Mouse (Mus musculus) limb, embryonic 14.5 days (tissue): Measurements from ENCODE around the gene Gm10134. TPM values are rescaled to one million over a fixed set of nuclear protein-coding genes. Genes with fewer than 3 reads are reported as not detected.

Experiments
- ATAC-seq: fragments of 200-750 bp; cut with Nextera tagmentation; 2 replicates; pipeline ENCODE4 v1.8.0; 2017; ENCODE audit warnings: low read depth, moderate number of reproducible peaks, moderate TSS enrichment; ENCODE audit not compliant: low FRiP score
- DNase-seq: peaks from one replicate; pipeline ENCODE4 v3.0.0-alpha.2; 2015; ENCODE audit warnings: low spot score
- H3K27ac ChIP-seq: fragments of 300-500 bp; sonication (generic); replicated peaks from 2 replicates; pipeline ENCODE4 v1.5.1; 2014; ENCODE audit warnings: low read depth, mild to moderate bottlenecking, low read length, moderate library complexity, mixed read lengths
- H3K27me3 ChIP-seq: fragments of 300-500 bp; sonication (generic); 2 replicates; pipeline ENCODE4 v1.6.1; 2014; ENCODE audit warnings: low read length, mixed read lengths; ENCODE audit not compliant: control insufficient read depth, insufficient read depth
- H3K36me3 ChIP-seq: fragments of 300-500 bp; sonication (generic); 2 replicates; pipeline ENCODE4 v1.6.1; 2014; ENCODE audit warnings: mild to moderate bottlenecking, low read length, moderate library complexity, mixed read lengths; ENCODE audit not compliant: control insufficient read depth, insufficient read depth
- H3K4me1 ChIP-seq: fragments of 300-500 bp; sonication (generic); 2 replicates; pipeline ENCODE4 v1.6.1; 2014; ENCODE audit warnings: antibody characterized with exemption, low read length, mixed read lengths; ENCODE audit not compliant: control insufficient read depth, insufficient read depth
- H3K4me2 ChIP-seq: fragments of 300-500 bp; sonication (generic); replicated peaks from 2 replicates; pipeline ENCODE4 v1.6.1; 2014; ENCODE audit warnings: low read depth, mild to moderate bottlenecking, low read length, moderate library complexity; ENCODE audit not compliant: severe bottlenecking
- H3K4me3 ChIP-seq: fragments of 300-500 bp; sonication (generic); replicated peaks from 2 replicates; pipeline ENCODE4 v1.5.1; 2014; ENCODE audit warnings: low read length
- H3K9ac ChIP-seq: fragments of 300-500 bp; sonication (generic); 2 replicates; pipeline ENCODE4 v1.6.1; 2014; ENCODE audit warnings: mild to moderate bottlenecking, low read depth, low read length, moderate library complexity; ENCODE audit not compliant: severe bottlenecking
- H3K9me3 ChIP-seq: fragments of 300-500 bp; sonication (generic); 2 replicates; pipeline ENCODE4 v1.6.1; 2016; ENCODE audit warnings: low read length; ENCODE audit not compliant: control insufficient read depth
- POLR2A ChIP-seq: fragments of 200-500 bp; IDR thresholded peaks from 2 replicates; pipeline ENCODE4 v1.8.0; 2012; ENCODE audit warnings: inconsistent platforms, mild to moderate bottlenecking, moderate library complexity, borderline replicate concordance; ENCODE audit not compliant: insufficient read depth, insufficient read length; ENCODE audit errors: extremely low read depth
- WGBS: fragments of 180-500 bp; shearing (Covaris S2); extraction: QIAGEN DNeasy Blood & Tissue Kit; methylation state at CpG from one replicate; pipeline ENCODE4 v1.1.7; 2014; 5-methylcytosine and 5-hydroxymethylcytosine counted together
- polyA plus RNA-seq, 2 experiments: library from polyadenylated mRNA; depleted of rRNA in 1 of 2; stranded (reverse) in 1 of 2; unstranded in 1 of 2; fragments of >200 nt; fragmentation: Nextera tagmentation in 1 of 2; extraction: Ambion mirVana in 1 of 2; gene quantifications; 2 replicates each; pipeline versions ENCODE4 v1.2.1 to v1.2.3; 2012 to 2014

The Gm10134 gene
- polyA plus RNA-seq, 2 experiments, result 0.61 to 1.1 TPM

DNA sequence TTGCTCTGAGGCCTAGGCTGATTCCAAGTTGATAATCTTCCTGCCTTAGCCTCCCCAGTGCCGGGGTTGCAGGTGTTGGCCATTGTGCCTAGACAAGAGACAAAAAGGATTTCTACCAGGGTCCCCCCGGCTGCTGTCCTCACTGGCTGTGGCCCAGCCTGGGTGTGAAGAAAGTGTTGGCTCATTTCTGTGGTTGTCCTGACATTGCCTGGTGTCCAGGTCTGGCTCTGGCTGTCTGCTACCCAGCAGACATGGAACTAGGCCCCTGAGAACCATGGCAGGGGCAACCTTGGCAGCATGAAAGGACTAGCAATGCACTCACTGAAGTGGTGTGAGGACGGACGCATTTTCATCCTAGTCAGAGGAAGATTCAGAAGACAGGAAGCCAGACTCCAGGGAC is 24.0 kb downstream of the Gm10134 start:
- 0 out of 2 replicates have a peak overlapping the region, but pooled peaks have one; percentile 16 for H3K9ac ChIP-seq
- no peak overlapping the region for H3K4me2 ChIP-seq
- no peak for TF ChIP-seq POLR2A
- H3K4me3 ChIP-seq, result no peak overlapping the region
- DNase-seq (no peak), ATAC-seq (no peak)
- H3K27me3 ChIP-seq, result no peaks in the 10 kb centered on the region
- no peaks in the 10 kb centered on the region for H3K36me3 ChIP-seq
- H3K27ac ChIP-seq, result 0 out of 2 replicates have a peak overlapping the region, but pooled peaks have one; percentile 39
- peaks cover 54% of the 10 kb centered on the region for H3K4me1 ChIP-seq
- 77% methylated on average over 4 of the region's 4 CpGs for WGBS
- no peaks in the 10 kb centered on the region for H3K9me3 ChIP-seq

DNA sequence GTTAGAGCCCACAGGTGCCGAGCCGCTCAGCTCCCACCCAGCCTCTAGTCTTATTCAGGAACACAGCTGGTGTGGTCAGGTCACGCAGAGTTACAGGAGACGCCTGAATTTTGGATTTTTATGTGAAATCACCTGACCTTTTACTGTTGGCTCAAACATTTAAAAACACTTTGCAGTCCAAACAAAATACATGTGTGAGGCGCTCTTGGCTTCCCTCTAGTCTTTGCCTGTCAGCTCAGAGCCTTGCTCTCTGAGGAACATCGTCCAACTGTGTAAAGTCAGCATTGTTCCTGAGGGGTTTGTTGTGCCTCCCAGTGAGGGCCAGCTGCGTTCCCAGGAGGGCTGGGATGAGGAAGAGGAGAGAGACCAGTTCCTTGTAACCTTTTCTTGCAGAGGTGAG is 24.4 kb downstream of the Gm10134 start:
- DNase-seq (no peak), ATAC-seq (no peak)
- H3K27me3 ChIP-seq, result no peaks in the 10 kb centered on the region
- no peak for TF ChIP-seq POLR2A
- H3K4me1 ChIP-seq, result peaks cover 54% of the 10 kb centered on the region
- H3K9me3 ChIP-seq, result no peaks in the 10 kb centered on the region
- H3K27ac ChIP-seq, result no peak overlapping the region
- 0 out of 2 replicates have a peak overlapping the region, but pooled peaks have one; percentile 16 for H3K9ac ChIP-seq
- H3K4me2 ChIP-seq, result no peak overlapping the region
- no peak overlapping the region for H3K4me3 ChIP-seq
- WGBS, result 49% methylated on average over 7 of the region's 7 CpGs
- H3K36me3 ChIP-seq, result no peaks in the 10 kb centered on the region

DNA sequence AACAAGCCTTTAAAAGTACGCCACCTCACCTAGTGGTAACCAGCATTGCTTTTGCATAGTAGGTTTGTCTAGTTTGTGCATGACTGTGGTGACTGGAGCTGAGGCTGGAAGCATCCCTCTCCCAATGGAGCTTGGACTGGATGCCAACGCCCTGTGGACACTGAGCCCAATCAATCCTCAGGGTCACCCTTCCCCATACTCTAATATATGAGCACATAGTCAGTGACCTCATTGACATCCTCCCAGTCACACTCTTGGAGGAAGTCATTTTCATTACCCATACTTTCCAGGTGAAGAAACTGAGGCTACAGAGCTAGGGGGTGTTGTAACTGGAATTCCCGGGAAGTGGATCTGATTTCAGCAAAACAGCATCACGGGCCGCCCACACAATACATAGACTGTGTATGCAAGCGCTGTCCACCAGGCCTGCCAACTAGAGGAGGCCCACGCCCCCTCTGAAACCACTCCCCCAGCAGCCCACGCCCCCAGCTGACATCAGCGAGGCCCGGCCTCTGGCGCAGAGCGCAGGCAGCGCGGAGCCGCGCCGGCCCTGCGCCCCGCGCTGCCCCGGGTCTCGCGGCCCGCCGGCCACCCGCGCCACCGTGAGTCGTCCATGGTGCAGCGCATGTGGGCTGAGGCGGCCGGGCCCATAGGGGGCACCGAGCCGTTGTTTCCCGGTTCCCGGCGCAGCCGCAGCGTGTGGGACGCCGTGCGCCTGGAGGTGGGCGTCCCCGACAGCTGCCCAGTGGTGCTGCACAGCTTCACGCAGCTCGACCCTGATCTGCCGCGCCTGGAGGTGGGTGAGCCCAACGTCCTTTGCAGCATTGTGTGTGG is 27.3 kb downstream of the Gm10134 start:
- Histone ChIP-seq H3K9ac (peak overlapping the region; percentile 61), H3K9me3 (no peaks in the 10 kb centered on the region), H3K4me1 (peaks cover 63% of the 10 kb centered on the region), H3K4me3 (peak overlapping the region; percentile 52), H3K36me3 (peaks cover 5% of the 10 kb centered on the region; the same call in 1 of the 2 replicates), H3K4me2 (peak overlapping the region; percentile 84), H3K27ac (peak overlapping the region; percentile 65; the same call in 1 of the 2 replicates), H3K27me3 (no peaks in the 10 kb centered on the region)
- ATAC-seq (peak; percentile 94), DNase-seq (peak; percentile 92)
- TF ChIP-seq POLR2A, result no peak
- 3% methylated on average over 47 of the region's 49 CpGs for WGBS

DNA sequence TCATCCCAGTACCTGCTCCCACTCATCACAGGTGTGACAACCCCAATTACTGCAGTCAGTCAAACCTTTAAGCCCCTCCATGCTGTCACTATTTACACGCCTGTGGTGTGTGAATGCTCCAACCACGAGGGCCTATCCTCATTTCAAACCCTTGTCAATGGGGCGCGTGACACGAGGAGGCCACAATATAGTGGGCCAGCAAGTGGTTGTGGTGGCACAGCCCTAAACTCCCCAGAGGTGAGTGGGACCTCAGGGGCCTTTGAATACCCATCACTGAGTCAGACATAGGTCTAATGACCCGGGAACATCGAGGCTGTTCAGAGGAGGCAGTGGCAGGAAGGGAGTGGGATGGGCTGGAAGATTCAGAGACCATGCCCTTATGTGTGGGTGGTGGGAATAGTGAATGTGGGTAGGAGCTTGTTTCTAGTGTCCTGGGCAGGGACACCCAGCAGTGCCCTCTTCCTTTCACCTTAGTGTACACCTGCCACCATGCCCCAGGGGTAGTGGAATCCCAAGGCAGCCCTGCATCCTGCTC is 28.1 kb downstream of the Gm10134 start:
- 50% methylated on average over 7 of the region's 7 CpGs for WGBS

DNA sequence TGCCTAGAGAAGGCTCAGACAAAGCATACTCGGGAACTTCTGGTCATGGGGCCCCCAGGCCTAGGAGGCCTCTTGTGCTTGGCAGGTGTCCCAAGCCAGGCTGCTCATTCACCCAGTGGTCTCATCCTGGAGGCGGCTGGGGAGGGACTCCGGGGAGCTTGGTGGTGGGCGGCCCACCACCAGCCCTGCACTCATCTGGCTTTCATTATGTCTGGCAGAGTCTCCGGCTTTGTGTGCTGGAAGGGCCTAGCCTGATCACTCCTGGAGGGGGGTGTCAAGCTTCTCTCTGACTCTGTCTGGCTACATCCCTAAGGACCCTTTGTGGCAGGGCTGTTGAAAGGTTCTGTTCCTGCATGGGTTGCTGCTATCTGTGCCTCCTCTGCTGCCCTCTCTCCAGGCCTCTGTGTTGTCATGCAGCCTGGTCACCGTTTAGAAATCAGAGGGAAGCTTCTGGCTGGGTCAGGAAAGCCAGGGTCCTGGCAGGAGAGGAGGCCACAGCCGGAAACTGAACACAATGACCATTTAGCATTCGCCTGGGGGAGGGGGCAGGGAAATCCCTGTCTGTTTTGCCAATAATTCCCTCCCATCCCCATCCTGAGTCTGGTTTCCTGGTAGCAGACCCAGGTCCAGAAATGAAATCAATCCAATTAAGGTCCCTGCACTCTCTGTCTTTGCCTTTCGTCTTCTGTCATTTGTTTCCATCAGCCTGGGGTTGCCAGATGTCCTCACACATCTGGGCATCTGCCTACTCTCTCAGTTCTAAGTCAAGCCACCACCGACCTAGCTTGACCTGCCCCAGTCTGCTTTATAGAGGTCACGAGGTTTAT is 28.8 kb downstream of the Gm10134 start:
- H3K4me1 ChIP-seq, result peaks cover 74% of the 10 kb centered on the region
- 18% methylated on average over 11 of the region's 11 CpGs for WGBS

More for the DNA sequence above, 28.1 kb downstream of the Gm10134 start:
- H3K9me3 ChIP-seq, result no peaks in the 10 kb centered on the region
- DNase-seq (no peak), ATAC-seq (no peak)
- H3K4me1 ChIP-seq, result peaks cover 70% of the 10 kb centered on the region
- H3K4me2 ChIP-seq, result peak overlapping the region; percentile 84
- H3K27me3 ChIP-seq, result no peaks in the 10 kb centered on the region
- TF ChIP-seq POLR2A, result no peak
- H3K36me3 ChIP-seq, result peaks cover 5% of the 10 kb centered on the region; the same call in 1 of the 2 replicates
- peak overlapping the region; percentile 61 for H3K9ac ChIP-seq
- peak overlapping the region; percentile 81 for H3K27ac ChIP-seq
- H3K4me3 ChIP-seq, result peak overlapping the region; percentile 52

More for the DNA sequence above, 28.8 kb downstream of the Gm10134 start:
- H3K4me2 ChIP-seq, result peak overlapping the region; percentile 84
- DNase-seq (peak; percentile 70), ATAC-seq (peak; percentile 60)
- H3K36me3 ChIP-seq, result peaks cover 5% of the 10 kb centered on the region; the same call in 1 of the 2 replicates
- TF ChIP-seq POLR2A, result no peak
- no peaks in the 10 kb centered on the region for H3K27me3 ChIP-seq
- peak overlapping the region; percentile 61 for H3K9ac ChIP-seq
- H3K27ac ChIP-seq, result peak overlapping the region; percentile 81
- H3K4me3 ChIP-seq, result peak overlapping the region; percentile 52
- no peaks in the 10 kb centered on the region for H3K9me3 ChIP-seq
